Mouse (Mus musculus) kidney, adult 18-20 months (tissue): ENCODE results near the gene Tjp1.

ENCODE experiments used
- DNase-seq: peaks from one replicate; pipeline ENCODE4 v3.0.0; 2021

Gene Tjp1

GRCm38 (mm10) chr7:65424519-65424918 lies 103.1 kb downstream of the Tjp1 start:
- DNase-seq = no peak

DNA sequence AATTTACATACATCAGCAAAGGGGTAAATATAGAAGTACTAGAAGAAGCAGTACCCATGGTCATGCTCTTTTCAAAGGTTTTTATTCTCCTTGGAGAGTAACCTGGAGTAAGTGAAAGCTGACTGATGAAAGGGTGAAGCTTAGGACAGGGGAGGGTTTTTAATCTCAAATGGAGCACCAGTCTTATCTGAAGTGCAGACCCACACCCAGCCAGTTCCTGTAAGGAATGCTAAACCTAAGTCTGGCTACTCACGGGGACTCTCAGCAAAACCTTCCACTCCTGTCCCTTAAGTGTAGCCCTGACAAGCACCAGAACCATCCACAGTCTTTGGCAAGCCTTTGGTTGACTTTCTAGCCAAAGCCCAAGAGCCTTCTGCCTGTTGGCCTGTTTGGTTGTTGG lies 105.1 kb downstream of the Tjp1 start:
- DNase-seq = no peak

DNA sequence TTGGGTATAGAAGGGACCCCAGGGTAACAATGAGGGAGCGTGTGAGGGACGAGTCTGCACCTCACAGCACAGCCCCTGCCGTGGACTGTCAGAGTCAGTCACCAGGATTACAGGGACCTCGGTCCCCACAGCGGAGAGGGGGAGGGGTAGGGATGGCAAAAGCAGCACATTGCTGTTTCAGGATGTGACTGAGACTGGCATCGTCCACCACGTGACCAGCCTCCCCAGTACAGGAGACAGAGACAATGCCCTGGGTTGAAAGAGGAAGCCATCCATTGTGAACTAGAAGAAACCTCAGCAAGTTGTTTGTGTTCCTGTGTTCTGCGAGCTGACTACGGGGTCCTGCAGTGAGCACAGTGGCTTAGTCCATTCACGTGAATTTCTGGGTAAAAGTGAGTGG lies 106.1 kb downstream of the Tjp1 start:
- peak; percentile 44 for DNase-seq

DNA sequence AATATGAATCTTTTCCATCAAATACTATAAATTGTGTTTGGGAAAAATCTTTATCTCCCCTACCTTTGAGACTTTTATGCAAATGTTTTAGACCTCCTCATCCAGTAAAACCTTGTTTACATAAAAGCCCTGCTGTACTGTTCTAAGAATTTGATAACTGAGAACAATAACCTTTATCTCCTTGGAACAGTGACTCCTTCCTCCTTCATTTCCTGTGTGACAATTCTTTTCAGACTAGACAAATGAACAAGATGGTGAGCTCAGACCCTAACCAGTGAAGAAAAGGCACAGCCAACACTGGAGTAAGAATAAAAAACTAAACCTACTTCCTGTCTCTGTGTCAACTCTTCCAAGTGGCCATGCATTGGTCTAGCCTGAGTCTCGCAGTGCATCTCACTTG lies 107.7 kb downstream of the Tjp1 start:
- no peak for DNase-seq

GRCm38 (mm10) chr7:65419012-65419411 lies 108.6 kb downstream of the Tjp1 start:
- no peak for DNase-seq

DNA sequence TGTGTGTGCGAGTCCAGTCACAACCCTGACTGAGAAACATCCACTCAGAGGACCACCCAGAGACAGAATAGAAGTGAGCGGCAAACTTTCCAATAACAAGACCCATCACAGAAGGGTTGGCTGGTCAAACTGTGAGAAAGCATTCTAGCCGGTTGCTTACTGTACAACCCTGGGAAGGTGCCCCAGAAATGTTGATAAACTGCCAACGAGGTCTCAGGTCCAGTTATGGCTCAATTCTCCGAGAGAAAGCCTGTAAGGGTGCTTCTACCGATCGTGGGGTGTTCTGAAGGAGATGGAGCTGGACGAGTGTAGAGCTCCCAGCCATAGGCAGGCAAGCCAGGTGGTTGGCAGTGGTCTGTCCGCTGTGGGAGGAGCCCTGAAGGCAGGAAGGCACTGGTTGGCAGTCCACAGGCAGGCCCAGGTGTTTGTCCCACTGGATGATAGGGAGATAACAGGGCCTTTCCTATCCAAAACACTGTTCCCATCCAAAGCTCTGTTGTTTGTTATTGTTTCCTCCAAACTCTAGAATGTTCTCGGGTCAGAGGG lies 109.1 kb downstream of the Tjp1 start:
- DNase-seq = no peak

DNA sequence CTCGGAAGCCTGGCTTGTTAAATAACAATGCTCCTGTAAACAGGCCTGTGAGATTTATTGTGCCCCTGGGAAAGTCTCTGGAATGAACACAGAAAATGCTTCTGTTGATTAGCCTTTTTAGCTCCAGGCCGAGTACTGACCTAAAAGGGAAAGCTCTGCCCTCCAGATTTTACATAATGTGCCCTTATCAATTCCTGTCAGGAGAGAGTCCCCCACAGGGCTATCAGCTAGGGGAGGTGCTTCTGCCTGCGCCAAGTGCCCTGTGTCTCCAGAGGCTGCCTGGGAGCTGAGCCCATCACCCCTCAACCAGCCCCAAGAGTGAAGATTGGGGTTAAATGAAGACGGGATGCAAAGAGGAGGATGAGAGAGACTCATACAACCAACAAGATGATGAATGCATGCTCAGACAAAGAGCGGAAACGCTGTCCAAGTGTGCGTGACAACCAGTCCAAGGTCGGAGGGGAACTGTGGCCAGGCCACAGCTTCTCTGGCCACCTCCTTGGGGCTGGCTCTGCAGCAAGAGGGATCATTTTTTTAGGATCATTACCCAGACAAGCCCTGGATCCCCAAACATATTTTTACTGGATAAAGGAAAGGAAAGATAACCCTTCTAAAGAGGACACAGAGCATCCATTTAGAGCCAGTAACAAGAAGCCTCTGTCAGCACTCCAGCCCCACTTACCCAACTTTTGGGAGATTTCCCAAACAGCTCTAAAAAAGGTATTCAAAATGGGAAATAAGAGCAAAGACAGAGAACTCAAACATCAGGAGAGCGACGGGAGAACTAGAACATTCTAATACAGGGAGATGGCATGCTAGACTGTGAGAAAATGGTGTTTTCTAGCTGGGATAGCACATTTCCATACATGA lies 110.1 kb downstream of the Tjp1 start:
- DNase-seq = peak; percentile 65

- DNase-seq = no peak
These were observed 111.1 kb downstream of the Tjp1 start for GRCm38 (mm10) chr7:65416506-65416905.

- DNase-seq = no peak
These were observed 113.3 kb downstream of the Tjp1 start for GRCm38 (mm10) chr7:65413946-65414945.

DNA sequence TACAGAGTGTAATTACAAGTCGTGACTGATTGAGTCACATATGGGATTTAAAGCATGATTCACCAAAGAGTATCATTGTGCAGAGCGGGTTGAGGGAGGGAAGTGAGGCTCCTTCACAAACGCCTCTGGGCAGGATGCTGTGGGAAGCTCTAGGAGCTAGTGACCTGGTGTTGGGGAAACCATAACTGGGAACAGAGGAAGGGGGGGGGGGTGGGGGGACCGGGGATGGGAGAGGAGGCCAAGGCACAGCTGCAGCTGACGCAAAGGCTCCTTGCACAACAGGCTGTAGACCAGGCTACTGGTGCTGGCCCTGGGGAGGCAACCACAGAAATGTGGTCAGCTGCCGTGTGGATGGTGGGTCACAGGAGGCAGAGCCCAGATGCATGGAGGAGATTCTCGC lies 116.9 kb downstream of the Tjp1 start:
- DNase-seq = no peak

GRCm38 (mm10) chr7:65406427-65406826 lies 121.2 kb downstream of the Tjp1 start:
- no peak for DNase-seq

DNA sequence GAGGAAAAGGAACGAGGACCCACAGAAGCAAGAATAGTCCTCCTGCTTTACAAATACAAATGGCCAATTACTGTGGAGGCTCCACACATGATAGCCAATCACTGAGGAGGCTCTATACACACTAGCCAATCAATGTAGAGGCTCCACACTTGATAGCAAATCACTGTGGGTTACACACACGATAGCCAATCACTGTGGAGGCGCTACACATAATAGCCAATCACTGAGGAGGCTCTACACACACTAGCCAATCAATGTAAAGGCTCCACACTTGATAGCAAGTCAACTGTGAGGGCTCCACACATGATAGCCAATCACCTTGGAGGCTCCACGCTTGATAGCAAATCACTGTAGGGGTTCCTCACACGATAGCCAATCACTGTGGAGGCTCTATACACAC lies 125.1 kb downstream of the Tjp1 start:
- no peak for DNase-seq

GRCm38 (mm10) chr7:65401622-65402021 lies 126.0 kb downstream of the Tjp1 start:
- DNase-seq = no peak

GRCm38 (mm10) chr7:65395891-65396290 lies 131.7 kb downstream of the Tjp1 start:
- no peak for DNase-seq

- DNase-seq = no peak
These were observed 132.4 kb downstream of the Tjp1 start for GRCm38 (mm10) chr7:65395166-65395565.

DNA sequence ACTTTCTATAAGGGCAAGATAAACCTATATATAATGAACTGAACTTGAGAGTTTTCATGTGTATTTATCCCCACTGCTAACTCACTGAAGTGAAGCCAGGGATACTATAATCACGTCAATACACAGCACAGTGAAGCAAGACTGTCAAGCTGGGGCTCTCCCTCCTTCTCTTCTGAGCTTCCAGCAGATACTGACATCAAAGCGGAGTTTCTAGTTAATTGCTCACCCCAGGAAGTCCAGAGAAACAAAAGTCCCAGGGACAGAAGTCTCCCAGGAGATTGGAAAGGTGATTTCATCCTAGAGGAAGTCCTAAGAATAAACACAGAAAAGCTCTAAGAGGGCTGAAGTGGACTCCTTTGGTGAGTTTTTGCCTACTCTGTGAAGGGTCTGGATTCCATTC lies 132.9 kb downstream of the Tjp1 start:
- DNase-seq = no peak

GRCm38 (mm10) chr7:65393704-65394452 lies 133.7 kb downstream of the Tjp1 start:
- DNase-seq = no peak

DNA sequence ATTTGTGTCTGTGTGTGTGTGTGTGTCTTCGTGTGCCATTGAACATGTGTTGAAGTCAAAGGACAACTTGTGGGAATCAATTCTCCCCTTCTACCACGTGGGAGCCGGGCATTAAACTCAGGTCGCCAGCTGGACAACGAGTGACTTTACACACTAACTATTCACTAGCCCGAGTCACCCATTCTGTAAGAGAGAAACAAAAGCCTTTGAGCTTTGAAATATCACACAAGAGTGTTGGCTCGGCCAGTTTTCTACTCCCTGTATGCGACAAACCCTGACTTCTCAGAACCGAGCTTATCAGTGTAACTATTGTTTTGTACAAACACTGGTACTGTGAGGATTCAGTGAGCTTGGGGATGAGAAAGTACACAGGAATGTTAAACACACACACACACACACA lies 134.6 kb downstream of the Tjp1 start:
- no peak for DNase-seq

- DNase-seq = no peak
These were observed 138.0 kb downstream of the Tjp1 start for GRCm38 (mm10) chr7:65389539-65389938.

GRCm38 (mm10) chr7:65388243-65389013 lies 139.2 kb downstream of the Tjp1 start:
- no peak for DNase-seq

DNA sequence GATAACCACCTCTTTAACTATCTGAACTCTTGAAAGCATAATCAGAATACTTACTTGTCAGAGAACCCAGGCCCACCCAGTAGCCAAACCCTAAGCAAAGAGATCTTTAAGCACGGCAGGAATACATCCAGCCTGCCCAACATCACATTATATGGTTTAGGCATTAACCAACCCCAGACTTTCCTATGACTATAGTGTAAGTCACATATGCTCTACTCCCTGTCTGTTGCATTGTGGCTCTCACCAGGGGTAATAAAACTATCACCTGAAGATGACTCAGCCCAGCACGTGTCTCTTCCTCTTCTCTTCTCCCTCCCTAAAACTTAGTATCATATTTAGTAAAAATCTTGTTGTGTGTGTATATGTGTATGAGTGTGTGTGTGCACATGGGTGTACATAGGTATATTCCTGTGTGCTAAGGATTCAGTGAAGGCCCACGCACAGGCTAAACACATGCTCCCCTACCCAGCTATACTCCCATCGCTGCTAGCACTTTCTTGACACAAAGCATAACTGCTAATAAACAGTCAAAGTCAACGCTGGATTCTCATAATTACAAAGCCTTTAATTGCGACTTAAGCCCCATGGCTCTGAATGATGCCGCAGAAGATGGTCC lies 139.9 kb downstream of the Tjp1 start:
- no peak for DNase-seq
